Mouse (Mus musculus) bone marrow macrophage, adult 2 months (primary cell): ENCODE data around the gene Gpr132. TPM values are rescaled to one million over a fixed set of nuclear protein-coding genes. Genes with fewer than 3 reads are reported as not detected.

Source experiments
- H3K27ac ChIP-seq: 2 replicates; pipeline ENCODE4 v1.5.1; 2012; ENCODE audit warnings: low read depth, low read length; ENCODE audit not compliant: insufficient read depth
- H3K4me1 ChIP-seq: 2 replicates; pipeline ENCODE4 v1.6.1; 2012; ENCODE audit warnings: low read length; ENCODE audit not compliant: control insufficient read depth, insufficient read depth
- H3K4me3 ChIP-seq: 2 replicates; pipeline ENCODE4 v1.5.1; 2012; ENCODE audit warnings: mild to moderate bottlenecking, low read length, moderate library complexity; ENCODE audit not compliant: insufficient read depth
- CTCF ChIP-seq: IDR thresholded peaks from 2 replicates; pipeline ENCODE4 v1.5.1; 2012; ENCODE audit warnings: low read depth, mild to moderate bottlenecking, low read length, moderate library complexity
- POLR2A ChIP-seq: IDR thresholded peaks from 2 replicates; pipeline ENCODE4 v1.6.1; 2012; ENCODE audit warnings: mild to moderate bottlenecking, low read depth, low read length, borderline replicate concordance
- polyA plus RNA-seq: library from polyadenylated mRNA; stranded (reverse); fragments of >200 nt; gene quantifications from 2 replicates; pipeline ENCODE4 v1.2.4, GENCODE M21; 2012; ENCODE audit not compliant: missing spikeins, insufficient read depth, insufficient read length

Gpr132 gene
- polyA plus RNA-seq, 1 experiment, result 42.1 TPM

GRCm38 (mm10) chr12:112867106-112867674, 838 bp downstream of the Gpr132 start:
- peaks cover 63% of the 10 kb centered on the region for H3K4me1 ChIP-seq
- H3K27ac ChIP-seq, result peak overlapping the region; percentile 92
- TF ChIP-seq POLR2A, result no peak
- TF ChIP-seq CTCF, result no peak
- H3K4me3 ChIP-seq, result peak overlapping the region; percentile 13

GRCm38 (mm10) chr12:112866467-112867080, 1.5 kb downstream of the Gpr132 start:
- Histone ChIP-seq H3K27ac (peak overlapping the region; percentile 92), H3K4me1 (peaks cover 66% of the 10 kb centered on the region), H3K4me3 (peak overlapping the region; percentile 13)
- TF ChIP-seq CTCF, result no peak
- no peak for TF ChIP-seq POLR2A

- Histone ChIP-seq H3K27ac (peak overlapping the region; percentile 62), H3K4me1 (peaks cover 63% of the 10 kb centered on the region), H3K4me3 (no peak overlapping the region)
- TF ChIP-seq CTCF (no peak), POLR2A (no peak)
Observed at GRCm38 (mm10) chr12:112864804-112865203, 3.2 kb downstream of the Gpr132 start.

GRCm38 (mm10) chr12:112861911-112862321, 6.1 kb downstream of the Gpr132 start:
- TF ChIP-seq POLR2A, result no peak
- TF ChIP-seq CTCF, result no peak
- H3K27ac ChIP-seq, result no peak overlapping the region
- H3K4me3 ChIP-seq, result no peak overlapping the region
- peaks cover 46% of the 10 kb centered on the region for H3K4me1 ChIP-seq

GRCm38 (mm10) chr12:112860765-112861164, 7.3 kb downstream of the Gpr132 start:
- H3K27ac ChIP-seq, result no peak overlapping the region
- TF ChIP-seq POLR2A, result no peak
- TF ChIP-seq CTCF, result no peak
- no peak overlapping the region for H3K4me3 ChIP-seq
- H3K4me1 ChIP-seq, result peaks cover 35% of the 10 kb centered on the region

- no peak for TF ChIP-seq CTCF
- TF ChIP-seq POLR2A, result no peak
- Histone ChIP-seq H3K27ac (no peak overlapping the region), H3K4me3 (no peak overlapping the region), H3K4me1 (peaks cover 29% of the 10 kb centered on the region)
Observed at GRCm38 (mm10) chr12:112859930-112860329, 8.1 kb downstream of the Gpr132 start.

- H3K4me1 ChIP-seq, result peaks cover 25% of the 10 kb centered on the region
- TF ChIP-seq CTCF (no peak), POLR2A (no peak)
- H3K27ac ChIP-seq, result no peak overlapping the region
- no peak overlapping the region for H3K4me3 ChIP-seq
Observed at GRCm38 (mm10) chr12:112858581-112859336, 9.3 kb downstream of the Gpr132 start.

- peaks cover 19% of the 10 kb centered on the region for H3K4me1 ChIP-seq
- H3K27ac ChIP-seq, result no peak overlapping the region
- no peak for TF ChIP-seq POLR2A
- no peak for TF ChIP-seq CTCF
- H3K4me3 ChIP-seq, result no peak overlapping the region
Observed at GRCm38 (mm10) chr12:112857021-112857925, 10.8 kb downstream of the Gpr132 start.

GRCm38 (mm10) chr12:112856338-112856737, 11.7 kb downstream of the Gpr132 start:
- H3K27ac ChIP-seq, result no peak overlapping the region
- TF ChIP-seq CTCF, result no peak
- TF ChIP-seq POLR2A, result no peak
- peaks cover 16% of the 10 kb centered on the region for H3K4me1 ChIP-seq
- H3K4me3 ChIP-seq, result no peak overlapping the region
